Mouse (Mus musculus) MEL (cell line): ENCODE measurements around the gene Cd68. TPM values are rescaled to one million over a fixed set of nuclear protein-coding genes. Genes with fewer than 3 reads are reported as not detected.

Experiments
- DNase-seq: peaks from one replicate; pipeline ENCODE4 v3.0.0; 2011; ENCODE audit warnings: low read depth, low spot score
- H3K27ac ChIP-seq: 2 replicates; pipeline ENCODE4 v1.5.1; 2012; ENCODE audit warnings: low read depth, mild to moderate bottlenecking, control low read depth, low read length, moderate library complexity; ENCODE audit not compliant: control insufficient read depth
- H3K27me3 ChIP-seq, 2 experiments: fragments of 150-350 bp in 1 of 2; sonication (generic) in 1 of 2; 2 replicates each; pipeline ENCODE4 v1.6.1; 2012; ENCODE audit warnings: low read length in 2 of 2, mild to moderate bottlenecking in 2 of 2, improper control_type of control experiment in 1 of 2, moderate library complexity in 1 of 2; ENCODE audit not compliant: insufficient read depth in 2 of 2, control insufficient read depth in 1 of 2
- H3K36me3 ChIP-seq, 2 experiments: 2 replicates each; pipeline ENCODE4 v1.6.1; 2012 to 2014; ENCODE audit warnings: low read length in 2 of 2, improper control_type of control experiment in 1 of 2, inconsistent platforms in 1 of 2, mild to moderate bottlenecking in 1 of 2; ENCODE audit not compliant: insufficient read depth in 2 of 2, control insufficient read depth in 1 of 2
- H3K4me1 ChIP-seq, 2 experiments: fragments of 150-350 bp in 1 of 2; sonication (generic) in 1 of 2; 2 replicates each; pipeline ENCODE4 v1.6.1; 2012; ENCODE audit warnings: low read length in 2 of 2, improper control_type of control experiment in 1 of 2, mild to moderate bottlenecking in 1 of 2; ENCODE audit not compliant: insufficient read depth in 2 of 2, control insufficient read depth in 1 of 2
- H3K4me3 ChIP-seq, 2 experiments: fragments of 150-350 bp in 1 of 2; sonication (generic) in 1 of 2; 2 replicates each; pipeline ENCODE4 v1.5.1; 2012; ENCODE audit warnings: low read depth in 2 of 2, low read length in 2 of 2, mild to moderate bottlenecking in 2 of 2, moderate library complexity in 2 of 2, control low read depth in 1 of 2, improper control_type of control experiment in 1 of 2; ENCODE audit not compliant: control insufficient read depth in 1 of 2, insufficient read depth in 1 of 2
- H3K79me2 ChIP-seq: 2 replicates; pipeline ENCODE4 v1.6.1; 2012; ENCODE audit warnings: mild to moderate bottlenecking, low read length, moderate library complexity; ENCODE audit not compliant: control insufficient read depth, poor library complexity, insufficient read depth
- H3K9ac ChIP-seq: 2 replicates; pipeline ENCODE4 v1.6.1; 2012; ENCODE audit warnings: low read depth, mild to moderate bottlenecking, control low read depth, low read length, moderate library complexity; ENCODE audit not compliant: control insufficient read depth, poor library complexity, severe bottlenecking
- H3K9me3 ChIP-seq: fragments of 150-350 bp; sonication (generic); replicated peaks from 2 replicates; pipeline ENCODE4 v1.6.1; 2012; ENCODE audit warnings: mild to moderate bottlenecking, low read length, improper control_type of control experiment, moderate library complexity; ENCODE audit not compliant: insufficient read depth
- BHLHE40 ChIP-seq: IDR thresholded peaks from 2 replicates; pipeline ENCODE4 v1.6.1; 2012; ENCODE audit warnings: low read depth, mild to moderate bottlenecking, inconsistent platforms, low read length, improper control_type of control experiment, borderline replicate concordance
- CHD2 ChIP-seq: IDR thresholded peaks from 2 replicates; pipeline ENCODE4 v1.6.1; 2011; ENCODE audit warnings: low read length, improper control_type of control experiment
- CTCF ChIP-seq, 3 experiments: IDR thresholded peaks in 2 of 3; conservative IDR thresholded peaks in 1 of 3; 2 replicates each; pipeline ENCODE4 v1.5.1; 2011 to 2012; ENCODE audit warnings: low read length in 3 of 3, low read depth in 2 of 3, mild to moderate bottlenecking in 2 of 3, improper control_type of control experiment in 1 of 3, inconsistent platforms in 1 of 3, mixed read lengths in 1 of 3, moderate library complexity in 1 of 3; ENCODE audit not compliant: control insufficient read depth in 1 of 3, insufficient read depth in 1 of 3, poor library complexity in 1 of 3, severe bottlenecking in 1 of 3
- E2F4 ChIP-seq: IDR thresholded peaks from 2 replicates; pipeline ENCODE4 v1.6.1; 2011; ENCODE audit warnings: low read depth, low read length, improper control_type of control experiment, borderline replicate concordance
- ETS1 ChIP-seq: IDR thresholded peaks from 2 replicates; pipeline ENCODE4 v1.6.1; 2012; ENCODE audit warnings: low read depth, mild to moderate bottlenecking, inconsistent platforms, low read length, improper control_type of control experiment, moderate library complexity
- GABPA ChIP-seq: IDR thresholded peaks from 2 replicates; pipeline ENCODE4 v1.6.1; 2012; ENCODE audit warnings: low read depth, mild to moderate bottlenecking, inconsistent platforms, low read length, improper control_type of control experiment, moderate library complexity
- GATA1 ChIP-seq: IDR thresholded peaks from 2 replicates; pipeline ENCODE4 v1.6.1; 2011; ENCODE audit warnings: low read depth, low read length, improper control_type of control experiment
- HCFC1 ChIP-seq: IDR thresholded peaks from 2 replicates; pipeline ENCODE4 v1.6.1; 2012; ENCODE audit warnings: low read depth, mild to moderate bottlenecking, inconsistent platforms, low read length, improper control_type of control experiment, moderate library complexity
- JUND ChIP-seq: IDR thresholded peaks from 2 replicates; pipeline ENCODE4 v1.6.1; 2011; ENCODE audit warnings: low read depth, mild to moderate bottlenecking, improper control_type of control experiment, low read length
- KAT2A ChIP-seq: conservative IDR thresholded peaks from 2 replicates; pipeline ENCODE4 v1.6.1; 2012; ENCODE audit warnings: low read depth, low read length, improper control_type of control experiment, inconsistent platforms
- MAFK ChIP-seq: IDR thresholded peaks from 2 replicates; pipeline ENCODE4 v1.6.1; 2011; ENCODE audit warnings: low read depth, mild to moderate bottlenecking, low read length, improper control_type of control experiment, borderline replicate concordance
- MAZ ChIP-seq: IDR thresholded peaks from 2 replicates; pipeline ENCODE4 v1.6.1; 2012; ENCODE audit warnings: low read depth, mild to moderate bottlenecking, inconsistent platforms, low read length, improper control_type of control experiment
- MEF2A ChIP-seq: IDR thresholded peaks from 2 replicates; pipeline ENCODE4 v1.6.1; 2014; ENCODE audit warnings: low read depth, mild to moderate bottlenecking, inconsistent platforms, low read length, improper control_type of control experiment; ENCODE audit not compliant: poor library complexity, insufficient replicate concordance, severe bottlenecking; ENCODE audit errors: extremely low read depth
- MXI1 ChIP-seq: IDR thresholded peaks from 2 replicates; pipeline ENCODE4 v1.6.1; 2011; ENCODE audit warnings: mild to moderate bottlenecking, low read depth, low read length, improper control_type of control experiment
- MYB ChIP-seq: IDR thresholded peaks from 2 replicates; pipeline ENCODE4 v1.6.1; 2011; ENCODE audit warnings: mild to moderate bottlenecking, low read depth, low read length, improper control_type of control experiment
- NELFE ChIP-seq: IDR thresholded peaks from 2 replicates; pipeline ENCODE4 v1.6.1; 2011; ENCODE audit warnings: low read depth, low read length, improper control_type of control experiment
- NRF1 ChIP-seq: IDR thresholded peaks from 2 replicates; pipeline ENCODE4 v1.6.1; 2014; ENCODE audit warnings: low read depth, mild to moderate bottlenecking, inconsistent platforms, low read length, improper control_type of control experiment, moderate library complexity; ENCODE audit not compliant: poor library complexity, insufficient read depth, severe bottlenecking
- POLR2AphosphoS2 ChIP-seq: IDR thresholded peaks from 2 replicates; pipeline ENCODE4 v1.6.1; 2011; ENCODE audit warnings: low read length, improper control_type of control experiment
- RCOR1 ChIP-seq: IDR thresholded peaks from 2 replicates; pipeline ENCODE4 v1.6.1; 2012; ENCODE audit warnings: low read depth, mild to moderate bottlenecking, inconsistent platforms, low read length, improper control_type of control experiment
- SIN3A ChIP-seq: IDR thresholded peaks from 2 replicates; pipeline ENCODE4 v1.6.1; 2012; ENCODE audit warnings: low read length, improper control_type of control experiment, inconsistent platforms
- TBP ChIP-seq: IDR thresholded peaks from 2 replicates; pipeline ENCODE4 v1.8.0; 2011; ENCODE audit warnings: low read depth, low read length, improper control_type of control experiment
- TCF12 ChIP-seq: IDR thresholded peaks from 2 replicates; pipeline ENCODE4 v1.6.1; 2014; ENCODE audit warnings: low read depth, mild to moderate bottlenecking, inconsistent platforms, low read length, improper control_type of control experiment, moderate library complexity
- USF1 ChIP-seq: IDR thresholded peaks from 2 replicates; pipeline ENCODE4 v1.6.1; 2014; ENCODE audit warnings: low read depth, mild to moderate bottlenecking, inconsistent platforms, low read length, improper control_type of control experiment, moderate library complexity
- USF2 ChIP-seq, 2 experiments: IDR thresholded peaks; 2 replicates each; pipeline ENCODE4 v1.6.1; 2011 to 2012; ENCODE audit warnings: improper control_type of control experiment in 2 of 2, low read length in 2 of 2, borderline replicate concordance in 1 of 2, inconsistent platforms in 1 of 2, low read depth in 1 of 2, mild to moderate bottlenecking in 1 of 2; ENCODE audit not compliant: insufficient read depth in 1 of 2
- ZC3H11A ChIP-seq: IDR thresholded peaks from 2 replicates; pipeline ENCODE4 v1.6.1; 2012; ENCODE audit warnings: low read depth, mild to moderate bottlenecking, inconsistent platforms, low read length, improper control_type of control experiment
- ZKSCAN1 ChIP-seq: IDR thresholded peaks from 2 replicates; pipeline ENCODE4 v1.6.1; 2012; ENCODE audit warnings: low read depth, mild to moderate bottlenecking, inconsistent platforms, low read length, improper control_type of control experiment, moderate library complexity
- ZNF384 ChIP-seq: IDR thresholded peaks from 2 replicates; pipeline ENCODE4 v1.6.1; 2012; ENCODE audit warnings: low read depth, mild to moderate bottlenecking, inconsistent platforms, low read length, improper control_type of control experiment
- polyA plus RNA-seq, 2 experiments: library from polyadenylated mRNA; stranded (reverse) in 1 of 2; unstranded in 1 of 2; fragments of >175 nt in 1 of 2; fragments of >200 nt in 1 of 2; gene quantifications; 2 replicates each; pipeline versions ENCODE4 v1.2.1 to v1.2.4; 2012; ENCODE audit warnings: low replicate concordance in 2 of 2, low read depth in 1 of 2; ENCODE audit not compliant: insufficient read length in 2 of 2, insufficient read depth in 1 of 2, missing spikeins in 1 of 2
- total RNA-seq: library from RNA; depleted of rRNA; stranded (reverse); fragments of 300-350 nt; gene quantifications from 2 replicates; pipeline ENCODE4 v1.2.3, GENCODE M21; 2012

Gene Cd68
- total and polyA plus RNA-seq, 3 experiments: 5.3 to 19.8 TPM; not detected in 1

DNA sequence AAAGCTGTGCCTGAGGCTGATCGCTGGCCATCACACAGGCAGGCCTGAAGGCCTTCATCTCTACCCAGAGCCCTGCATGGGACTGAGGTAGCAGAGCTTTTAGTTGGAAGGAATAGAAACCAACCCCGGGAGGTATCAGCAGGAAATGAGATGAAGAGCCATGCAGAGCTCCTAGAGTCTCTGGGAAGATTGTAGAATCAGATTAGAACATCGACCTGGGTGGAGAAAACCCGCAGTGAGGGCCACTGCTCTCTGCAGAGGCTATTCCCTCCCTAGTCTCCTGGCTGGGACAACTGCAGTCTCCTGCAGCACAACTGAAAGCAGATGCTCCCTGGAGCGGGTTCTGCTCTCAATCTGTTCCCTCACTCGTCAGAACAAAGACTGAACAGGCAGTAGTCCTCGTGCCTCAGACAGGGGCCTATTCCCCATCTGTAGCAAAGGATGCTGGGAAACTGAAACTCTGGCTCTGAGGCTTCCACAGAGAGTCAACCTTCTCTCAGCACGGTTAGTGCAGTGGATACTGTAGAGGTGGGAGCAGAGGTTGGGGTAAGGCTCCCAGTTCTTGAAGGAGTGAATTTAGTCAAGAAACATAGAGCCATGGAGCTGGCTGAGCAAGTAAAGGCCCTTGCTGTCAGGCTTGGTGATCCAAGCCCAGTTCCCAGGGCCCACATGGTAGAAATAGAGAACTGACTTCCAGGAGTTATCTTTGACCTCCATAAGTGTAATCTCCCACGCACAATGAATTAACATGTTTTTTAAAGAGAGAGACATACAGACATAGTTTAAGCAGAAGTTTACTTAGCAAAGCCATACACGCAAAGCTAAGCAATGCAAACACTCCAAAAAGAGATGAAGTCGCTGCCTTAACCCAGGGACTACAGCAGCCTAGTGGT, 43.8 kb upstream of the Cd68 start:
- TF ChIP-seq USF2 (IDR thresholded peaks at IDR 0.05; ENCODE audit: borderline replicate concordance in 1 of 2, insufficient read depth in 1 of 2, low read depth in 1 of 2, low read length in 2 of 2) (no peak), TCF12 (no peak), BHLHE40 (no peak), E2F4 (no peak), JUND (no peak), NELFE (no peak), TBP (no peak), SIN3A (no peak), MEF2A (no peak), ETS1 (no peak), MYB (no peak), NRF1 (no peak), GABPA (no peak), KAT2A (no peak), MXI1 (no peak)
- no peak overlapping the region for H3K9ac ChIP-seq
- H3K27me3 ChIP-seq: peaks cover 0 to 2% of the 10 kb centered on the region in 2 experiments; a peak in 1 of 4 replicates
- no peak overlapping the region for H3K27ac ChIP-seq
- H3K36me3 ChIP-seq: no peaks in the 10 kb centered on the region
- DNase-seq: no peak
- H3K4me1 ChIP-seq: no peaks in the 10 kb centered on the region
- no peaks in the 10 kb centered on the region for H3K79me2 ChIP-seq
- H3K9me3 ChIP-seq: no peaks in the 10 kb centered on the region
- H3K4me3 ChIP-seq: no peak overlapping the region

DNA sequence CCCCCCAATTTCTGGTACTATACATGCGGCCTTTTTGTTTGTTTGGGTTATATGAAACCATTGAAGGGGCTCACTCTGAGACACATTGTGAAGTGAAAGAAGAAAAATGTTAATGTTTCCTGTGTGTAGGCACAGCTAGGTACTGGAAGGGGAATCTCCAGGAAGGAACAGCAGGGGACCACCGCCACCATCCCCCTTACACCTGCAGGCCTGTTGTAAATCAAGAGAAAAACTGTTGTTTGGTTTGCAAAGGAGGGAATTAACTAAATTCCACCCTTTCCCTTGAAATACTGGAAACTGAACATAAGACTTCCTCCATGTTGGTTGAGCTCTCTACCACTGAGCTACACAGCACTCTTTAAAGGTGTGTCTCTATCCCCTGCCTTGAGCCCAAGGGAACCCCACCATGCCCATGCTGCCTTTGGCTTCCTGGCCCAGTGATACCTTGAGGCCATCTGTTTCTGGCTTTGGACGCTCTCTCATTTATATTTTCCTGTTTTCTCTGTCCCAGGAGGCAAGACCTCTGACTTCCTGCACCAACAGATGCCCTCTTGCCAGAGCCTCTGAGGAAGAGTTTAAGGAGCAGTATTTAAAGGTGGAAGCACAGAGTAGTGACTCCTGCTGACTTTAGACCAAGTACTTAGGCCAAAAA, 42.8 kb upstream of the Cd68 start:
- no peaks in the 10 kb centered on the region for H3K9me3 ChIP-seq
- peaks cover 0 to 2% of the 10 kb centered on the region in 2 experiments; a peak in 1 of 4 replicates for H3K27me3 ChIP-seq
- no peak overlapping the region for H3K4me3 ChIP-seq
- no peak for TF ChIP-seq MYB
- no peak for TF ChIP-seq KAT2A
- no peak for TF ChIP-seq ZC3H11A
- no peak for TF ChIP-seq GATA1
- no peak for TF ChIP-seq USF2 (IDR thresholded peaks at IDR 0.05; ENCODE audit: borderline replicate concordance in 1 of 2, insufficient read depth in 1 of 2, low read depth in 1 of 2, low read length in 2 of 2)
- TF ChIP-seq CHD2: no peak
- no peak for TF ChIP-seq MAFK
- no peak for TF ChIP-seq RCOR1
- no peak for TF ChIP-seq MXI1
- TF ChIP-seq MAZ: no peak
- no peak for TF ChIP-seq E2F4
- TF ChIP-seq ZNF384: no peak
- TF ChIP-seq SIN3A: no peak
- no peak for TF ChIP-seq MEF2A
- no peak for TF ChIP-seq CTCF (IDR thresholded peaks at IDR 0.05 in 2 of 3, conservative IDR thresholded peaks at IDR 0.05 in 1 of 3; ENCODE audit: control insufficient read depth in 1 of 3, insufficient read depth in 1 of 3, low read depth in 2 of 3, low read length in 3 of 3, poor library complexity in 1 of 3, severe bottlenecking in 1 of 3)
- TF ChIP-seq ZKSCAN1: no peak
- no peak for TF ChIP-seq HCFC1
- no peak for TF ChIP-seq USF1
- no peak for TF ChIP-seq JUND
- TF ChIP-seq POLR2AphosphoS2: no peak
- no peaks in the 10 kb centered on the region for H3K4me1 ChIP-seq
- H3K27ac ChIP-seq: no peak overlapping the region
- no peaks in the 10 kb centered on the region for H3K79me2 ChIP-seq
- H3K9ac ChIP-seq: no peak overlapping the region
- no peaks in the 10 kb centered on the region for H3K36me3 ChIP-seq
- no peak for DNase-seq
